Mouse (Mus musculus): ENCODE results near the gene Cd274.
A peak's percentile ranks its signal among the peaks of the same experiment; 100 is the strongest.

Cd274 gene

GRCm38 (mm10) chr19:29366969-29367622 lies at the start of gene Cd274, which contains the start of gene Plgrkt:
TSS of gene Cd274 (plus strand) at chr19:29367455.
TSS of gene Plgrkt (minus strand) at chr19:29367390.
- no peak for DNase-seq (ENCODE audit: low read depth, low spot score)

GRCm38 (mm10) chr19:29323416-29324049 lies 43.7 kb upstream of the Cd274 start:
- no peak for DNase-seq (ENCODE audit: low read depth, low spot score)

DNA sequence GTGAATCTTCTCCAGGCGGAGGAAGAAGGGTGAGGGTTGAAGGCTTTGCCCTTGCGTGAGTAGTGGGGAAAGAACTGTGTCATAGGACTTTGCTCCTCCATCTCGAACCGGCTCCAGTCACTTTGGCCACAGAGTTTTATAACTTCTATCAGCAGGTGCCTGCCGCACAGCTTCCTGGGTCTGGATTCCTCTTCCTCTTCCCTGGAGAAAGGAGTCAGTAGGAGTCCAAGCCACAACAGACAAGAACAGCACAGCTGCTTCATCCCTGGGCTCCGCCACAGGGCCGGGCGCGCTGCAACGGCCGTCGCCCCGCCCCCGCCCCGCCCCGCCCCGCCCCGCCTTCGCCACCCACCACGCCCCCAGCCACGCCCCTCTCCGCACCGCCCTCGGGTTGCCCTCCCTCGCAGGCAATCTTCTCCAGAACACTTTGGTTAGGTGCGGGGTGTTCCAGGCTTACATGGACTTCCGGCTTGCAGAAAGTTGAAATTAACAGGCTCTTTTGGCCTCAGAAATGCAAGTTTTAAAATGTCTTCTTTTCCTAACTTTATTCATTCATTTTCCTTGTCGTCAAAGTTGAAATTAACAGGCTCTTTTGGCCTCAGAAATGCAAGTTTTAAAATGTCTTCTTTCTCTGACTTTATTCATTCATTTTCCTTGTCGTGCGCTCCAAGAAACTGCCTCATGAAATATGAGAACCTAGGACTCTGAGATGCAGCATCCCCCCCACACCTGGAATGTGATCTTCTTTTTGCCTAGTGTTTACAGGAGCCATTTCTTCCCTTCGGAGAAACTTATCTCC lies 42.0 kb upstream of the Cd274 start, which contains the start of gene Insl6:
Gene Insl6 (minus strand): TSS at position 304 of the 799 bp plus-strand sequence.
- DNase-seq (ENCODE audit: low read depth, low spot score), result no peak

GRCm38 (mm10) chr19:29325852-29326180 lies 41.4 kb upstream of the Cd274 start:
- DNase-seq (ENCODE audit: low read depth, low spot score), result no peak

DNA sequence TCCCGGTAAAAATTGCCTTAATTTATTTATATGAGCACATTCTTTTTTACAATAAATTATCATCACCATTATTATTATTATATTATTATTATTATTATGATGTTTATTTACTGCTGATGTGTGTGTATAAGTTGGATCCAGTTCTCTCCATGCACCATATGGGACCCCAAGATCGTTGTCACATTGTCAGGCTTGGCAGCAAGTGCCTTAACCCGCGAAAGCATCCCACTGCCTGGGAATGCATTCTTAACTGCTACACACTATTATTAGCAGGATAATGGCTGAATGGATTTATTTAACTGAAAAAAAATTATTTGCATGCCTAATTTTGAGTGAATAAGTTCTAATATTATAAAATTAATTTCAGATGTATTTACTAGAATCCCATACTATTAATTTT lies 40.9 kb upstream of the Cd274 start:
- DNase-seq (ENCODE audit: low read depth, low spot score), result no peak

DNA sequence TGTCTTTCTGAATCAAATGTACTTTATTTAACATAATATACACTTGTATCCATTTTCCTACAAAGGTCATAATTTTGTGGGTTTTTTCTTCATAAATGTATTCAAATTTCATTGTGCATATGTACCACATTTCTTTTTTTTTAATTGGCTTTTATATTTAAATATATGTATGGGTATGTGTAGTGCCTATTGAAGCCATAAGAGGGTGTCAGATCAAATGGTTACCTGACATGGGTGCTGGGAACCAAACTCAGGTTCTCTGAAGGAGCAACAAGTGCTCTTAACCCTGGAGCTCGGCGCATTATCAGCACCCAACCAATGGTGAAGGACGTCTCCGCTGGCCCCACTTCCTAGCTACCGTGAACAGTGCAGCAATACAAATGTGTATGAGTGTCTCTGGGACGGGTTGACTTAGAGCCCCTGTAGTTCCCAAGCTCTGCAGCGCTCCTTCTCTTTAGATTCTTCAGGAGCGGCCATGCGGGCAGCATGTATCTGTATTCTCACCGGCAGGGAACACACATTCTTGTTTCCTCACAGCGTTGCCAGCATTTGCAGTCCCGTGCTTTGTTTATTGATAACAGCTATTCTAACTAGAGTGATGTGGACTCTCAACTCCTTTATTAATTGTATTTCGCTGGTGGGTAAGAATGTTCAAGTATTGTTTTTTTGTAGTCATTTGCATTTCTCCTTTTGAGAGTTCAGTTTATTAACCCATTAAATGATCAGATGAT lies 40.3 kb upstream of the Cd274 start:
- no peak for DNase-seq (ENCODE audit: low read depth, low spot score)

GRCm38 (mm10) chr19:29334068-29334745 lies 33.0 kb upstream of the Cd274 start, which contains the start of gene Rln1:
TSS of gene Rln1 (minus strand) at chr19:29334670.
- no peak for DNase-seq (ENCODE audit: low read depth, low spot score)

GRCm38 (mm10) chr19:29336624-29337023 lies 30.6 kb upstream of the Cd274 start:
- no peak for DNase-seq (ENCODE audit: low read depth, low spot score)

GRCm38 (mm10) chr19:29341029-29341428 lies 26.2 kb upstream of the Cd274 start:
- DNase-seq (ENCODE audit: low read depth, low spot score), result no peak

GRCm38 (mm10) chr19:29342281-29342680 lies 25.0 kb upstream of the Cd274 start:
- DNase-seq (ENCODE audit: low read depth, low spot score), result no peak

- DNase-seq (ENCODE audit: low read depth, low spot score), result no peak
Observed at GRCm38 (mm10) chr19:29344868-29345267, 22.4 kb upstream of the Cd274 start.

GRCm38 (mm10) chr19:29345636-29346035 lies 21.6 kb upstream of the Cd274 start:
- DNase-seq (ENCODE audit: low read depth, low spot score), result no peak

DNA sequence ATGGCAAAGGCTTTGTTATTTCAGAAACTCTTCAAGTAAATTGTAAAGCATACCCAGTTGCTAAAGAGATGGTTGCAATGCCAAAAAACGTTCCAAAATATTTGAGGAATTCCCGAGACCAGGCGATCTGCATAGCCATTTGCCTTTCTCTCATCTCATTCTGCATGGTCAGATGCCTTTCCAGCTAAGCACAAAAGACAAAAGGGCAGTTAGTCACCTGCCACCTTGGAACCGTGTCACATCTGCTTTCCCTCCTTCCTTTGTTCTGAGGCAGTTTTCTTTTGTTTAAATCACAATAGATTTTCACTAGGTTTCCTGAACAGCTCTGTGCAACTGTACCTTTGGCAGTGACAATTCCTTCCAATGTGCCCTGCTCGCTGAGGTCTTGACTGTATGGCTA lies 16.3 kb upstream of the Cd274 start:
- no peak for DNase-seq (ENCODE audit: low read depth, low spot score)

DNA sequence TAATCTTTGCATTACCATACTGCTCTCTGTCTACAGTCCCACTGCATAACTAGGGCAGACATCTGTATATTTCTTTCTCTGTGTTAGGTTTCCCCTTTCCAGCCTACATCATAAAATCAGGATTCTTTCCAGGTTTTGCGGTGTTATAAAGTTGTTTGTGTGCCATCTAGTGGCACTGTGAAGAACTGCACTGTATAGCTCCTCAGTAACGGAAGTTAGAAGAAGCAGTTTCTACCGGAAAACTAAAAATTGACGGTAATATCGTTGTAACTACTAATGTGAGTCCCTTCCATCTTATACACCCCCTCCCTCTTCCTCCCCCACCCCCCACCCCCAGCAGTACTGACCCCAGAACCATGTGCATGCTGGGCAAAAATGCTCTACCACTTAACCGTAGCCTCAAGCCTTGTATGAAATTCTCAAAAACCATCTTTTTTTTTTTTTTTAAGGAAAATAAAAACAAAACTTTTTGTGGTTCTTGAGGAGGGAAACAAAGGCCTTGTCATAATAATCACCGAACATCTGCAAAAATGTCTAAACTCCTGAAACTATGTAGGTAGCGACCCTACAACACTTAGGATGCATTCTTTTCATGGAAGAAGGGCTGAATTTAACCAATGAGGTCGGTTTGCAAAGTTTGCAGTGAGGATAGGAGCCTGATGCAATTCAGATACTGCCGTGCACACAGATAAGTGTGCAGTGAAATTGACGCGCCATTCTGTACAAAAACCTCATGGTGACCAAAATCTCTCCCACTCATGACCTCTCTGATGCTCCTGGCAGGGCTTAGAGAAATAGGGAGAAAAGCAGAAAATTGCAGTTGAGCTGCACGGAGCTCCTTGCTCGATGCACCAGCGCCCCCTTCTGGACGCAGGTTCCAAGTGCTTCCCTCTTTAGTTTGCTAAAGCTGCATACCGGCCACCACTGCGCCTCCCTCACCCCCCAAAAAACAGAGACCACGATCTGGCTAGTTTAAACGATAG lies 12.1 kb upstream of the Cd274 start:
- peak; percentile 69 for DNase-seq (ENCODE audit: low read depth, low spot score)

DNA sequence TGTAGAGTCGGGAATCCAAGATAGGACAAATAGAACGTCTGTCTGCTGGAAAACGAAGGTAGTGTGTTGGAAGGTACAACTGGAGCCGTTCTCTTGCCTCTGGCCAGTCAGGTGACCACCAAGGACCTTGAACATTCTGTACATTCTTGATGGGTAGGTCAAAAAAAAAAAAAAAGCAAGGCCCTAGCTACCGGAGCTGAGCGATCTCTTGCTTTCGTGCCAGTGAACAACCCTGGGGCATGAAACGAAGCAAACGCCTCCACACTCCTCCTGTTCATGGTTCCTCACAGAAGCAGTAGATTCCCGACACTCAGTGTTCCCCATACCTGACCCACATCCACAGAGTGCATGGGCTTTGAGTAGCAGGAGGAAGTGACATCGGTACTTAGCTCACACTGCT lies 11.0 kb upstream of the Cd274 start:
- DNase-seq (ENCODE audit: low read depth, low spot score), result no peak

GRCm38 (mm10) chr19:29360251-29360650 lies 7.0 kb upstream of the Cd274 start:
- no peak for DNase-seq (ENCODE audit: low read depth, low spot score)

DNA sequence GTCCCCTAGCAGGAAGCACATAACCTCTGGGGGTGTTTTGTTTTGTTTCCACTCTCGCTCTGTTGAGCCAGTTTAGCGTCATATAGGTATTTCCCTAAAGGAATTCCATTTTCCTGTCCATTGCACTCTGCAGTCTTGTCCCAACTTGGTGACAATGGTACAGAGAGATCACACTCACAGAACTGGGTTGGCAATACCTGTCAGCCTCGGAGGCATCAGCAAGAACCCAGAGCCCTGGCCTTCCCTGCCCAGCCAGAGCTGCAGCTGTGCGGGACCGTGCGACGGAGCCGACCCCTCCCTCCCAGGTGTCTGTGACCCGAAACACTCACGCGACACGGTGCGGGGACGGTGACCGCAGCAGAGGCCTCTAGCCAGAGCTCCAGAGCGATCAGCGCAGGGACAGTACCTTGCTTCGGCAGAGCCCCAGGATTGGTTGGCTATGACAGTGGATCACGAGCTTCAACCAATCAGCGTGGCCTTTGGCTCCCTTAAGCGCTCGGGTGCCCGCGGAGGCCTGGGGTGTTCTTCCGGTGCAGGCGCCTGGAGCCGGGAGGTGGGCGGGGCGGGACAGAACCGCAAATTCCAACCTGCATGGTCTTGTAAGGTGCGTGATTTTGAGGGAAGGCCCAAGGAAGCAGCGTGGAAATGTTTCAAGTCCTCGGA lies 5.7 kb upstream of the Cd274 start:
- DNase-seq (ENCODE audit: low read depth, low spot score), result peak; percentile 97

GRCm38 (mm10) chr19:29362173-29362930 lies 4.9 kb upstream of the Cd274 start:
- DNase-seq (ENCODE audit: low read depth, low spot score), result no peak

GRCm38 (mm10) chr19:29363557-29363956 lies 3.7 kb upstream of the Cd274 start:
- DNase-seq (ENCODE audit: low read depth, low spot score), result no peak

Measured in telencephalon, adult 2 months (tissue).